Mouse (Mus musculus) heart, postnatal 4 days (tissue): Measurements from ENCODE around the gene Lrrc8c. TPM values are rescaled to one million over a fixed set of nuclear protein-coding genes. Genes with fewer than 3 reads are reported as not detected.
A peak's percentile ranks its signal among the peaks of the same experiment; 100 is the strongest.

Source experiments
- DNase-seq: peaks from one replicate; pipeline ENCODE4 v3.0.0; 2021
- total RNA-seq, 2 experiments: library from RNA; stranded (reverse); gene quantifications; 2 replicates each; pipeline ENCODE4 v1.2.3; 2021

The Lrrc8c gene
- total RNA-seq, 2 experiments from 2014 or later: 46.3 to 51.6 TPM

DNA sequence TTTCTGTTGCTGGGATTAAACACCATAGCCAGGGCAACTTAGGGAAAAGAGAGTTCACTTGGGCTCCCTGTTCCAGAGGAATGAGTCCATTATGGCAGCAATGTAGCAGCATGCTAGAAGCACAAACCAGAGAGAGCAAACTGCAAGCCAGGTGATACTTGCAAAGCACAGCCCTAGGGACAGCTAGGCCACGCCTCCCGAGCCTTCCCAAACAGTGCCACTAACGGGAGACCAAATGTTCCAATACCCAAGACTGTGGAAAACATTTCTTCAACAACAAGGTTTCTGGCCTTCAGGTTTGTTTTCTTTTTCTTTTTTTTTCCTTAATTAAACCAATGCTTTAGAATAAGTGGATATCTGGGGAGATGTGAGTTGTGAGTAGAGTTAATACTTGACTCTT, 38.2 kb downstream of the Lrrc8c start:
- DNase-seq: no peak

DNA sequence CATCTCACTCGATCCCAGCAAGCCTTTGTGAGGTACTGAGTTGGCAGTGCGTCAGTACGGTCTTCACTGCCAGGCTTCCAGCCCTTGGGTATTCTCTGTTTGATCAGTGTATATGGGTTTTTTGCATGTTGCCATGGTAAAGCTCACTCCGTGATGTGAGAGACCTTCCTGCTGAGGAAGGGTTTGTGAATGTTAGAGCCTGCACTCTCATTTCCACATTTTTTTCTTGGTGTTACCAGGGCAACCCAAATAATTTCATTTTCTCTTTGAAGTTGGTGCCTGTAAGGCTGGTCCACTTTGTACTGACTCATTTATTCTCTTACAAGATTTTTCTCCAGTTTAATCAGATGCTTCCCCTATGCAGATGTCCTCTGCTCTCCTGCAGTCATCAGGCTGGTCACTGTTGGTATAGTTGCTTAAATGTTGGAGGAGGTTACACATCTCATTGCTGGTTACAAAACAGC, 38.6 kb downstream of the Lrrc8c start:
- no peak for DNase-seq

DNA sequence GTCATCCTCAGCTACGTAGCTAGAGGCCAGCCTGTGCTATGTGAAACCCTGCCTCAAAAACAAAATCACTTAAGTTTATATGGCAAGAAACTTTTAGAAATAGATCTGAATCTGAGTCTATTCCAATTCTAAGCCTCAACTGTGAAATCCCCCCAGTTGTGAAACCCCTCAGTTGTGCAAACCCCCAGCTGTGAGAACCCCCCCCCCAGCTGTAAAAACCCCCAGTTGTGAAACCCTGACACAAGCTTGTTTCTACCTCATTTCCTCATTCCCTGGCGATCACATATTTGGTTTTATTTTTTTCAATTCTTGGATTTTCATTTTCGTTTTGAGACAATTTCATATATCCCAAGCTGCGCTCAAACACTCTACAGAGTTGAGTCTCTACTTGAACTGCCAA, 39.3 kb downstream of the Lrrc8c start:
- no peak for DNase-seq

DNA sequence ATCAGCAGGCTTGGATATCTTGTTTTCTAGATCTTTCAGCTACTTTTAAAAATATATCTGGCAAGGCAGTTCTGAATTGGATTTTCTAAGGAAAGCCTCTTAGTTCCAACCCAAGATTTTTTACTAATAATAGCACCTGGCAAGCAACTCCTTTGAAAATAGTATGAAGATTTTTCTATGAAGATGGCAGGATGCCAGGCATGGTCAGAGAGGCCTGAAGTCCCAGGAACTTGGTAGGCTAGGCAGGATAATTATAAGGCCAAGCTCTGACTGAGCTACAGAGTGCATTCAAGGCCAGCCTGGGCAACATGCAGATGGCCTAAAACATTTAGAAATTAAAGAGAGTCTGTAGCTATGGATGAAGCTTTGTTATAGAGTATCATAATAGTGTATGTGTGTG, 42.7 kb downstream of the Lrrc8c start:
- DNase-seq: peak; percentile 39

DNA sequence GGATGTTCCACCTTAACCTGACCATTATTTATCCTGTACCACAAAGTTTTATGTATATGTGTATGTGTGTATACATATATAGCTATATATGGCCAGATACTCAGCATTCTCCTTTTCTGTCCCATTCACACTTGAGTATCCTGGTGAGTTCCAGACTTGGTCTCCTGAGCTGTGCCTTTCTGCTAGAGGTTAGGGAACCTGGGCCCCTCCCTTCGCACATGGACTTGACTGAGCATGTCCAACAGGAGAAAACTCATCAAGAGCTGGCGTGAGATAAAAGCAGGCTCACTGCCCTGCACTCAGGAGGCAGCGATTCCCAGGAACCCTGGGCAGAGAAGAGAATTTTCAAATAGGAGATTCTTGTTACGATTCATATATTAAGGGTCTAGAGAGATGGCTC, 45.6 kb downstream of the Lrrc8c start:
- DNase-seq: no peak

DNA sequence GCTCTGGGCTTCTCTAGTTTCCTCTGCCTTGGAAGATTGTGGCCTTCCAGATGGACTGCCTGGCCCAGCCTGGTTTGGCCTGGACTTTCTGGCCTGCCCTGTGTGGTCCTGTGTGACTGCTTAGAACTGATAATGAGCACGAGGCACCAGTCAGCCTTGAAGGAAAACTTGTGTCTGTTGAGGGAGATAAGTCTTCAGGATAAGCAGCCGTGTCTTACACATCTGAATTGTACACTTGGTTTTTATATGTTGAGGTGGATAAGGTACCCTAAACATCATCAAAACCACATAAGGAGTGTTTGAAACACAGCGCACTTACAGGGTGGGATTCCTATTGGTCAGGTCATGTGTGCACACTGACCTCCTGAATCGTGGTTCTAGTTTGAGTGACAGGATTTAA, 46.6 kb downstream of the Lrrc8c start:
- no peak for DNase-seq

DNA sequence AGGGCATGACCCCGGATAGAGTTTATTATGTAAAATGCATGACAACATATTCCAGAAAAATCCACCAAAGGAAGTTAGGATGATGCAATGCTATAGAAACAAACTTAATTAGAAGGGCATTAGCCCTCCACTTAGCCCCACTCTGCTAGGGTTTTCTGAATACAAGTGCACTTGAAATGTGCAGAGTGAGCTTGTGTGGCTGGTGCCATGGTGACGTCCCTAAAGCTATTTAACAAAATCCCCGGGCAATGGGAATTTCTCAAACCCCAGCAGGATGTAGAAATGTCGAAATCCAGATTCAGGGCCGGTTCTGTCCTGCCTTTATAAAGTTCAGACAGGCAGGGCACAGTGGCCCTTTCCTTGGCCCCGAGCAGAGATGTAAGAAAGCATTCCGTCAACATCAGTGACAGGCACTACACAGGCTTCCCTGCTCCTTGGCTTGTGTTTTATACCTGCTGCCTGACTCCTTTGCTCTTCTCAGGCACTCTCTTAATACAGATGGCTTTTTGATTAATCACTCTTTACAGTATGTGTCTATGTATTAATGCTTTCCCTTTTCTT, 47.7 kb downstream of the Lrrc8c start:
- DNase-seq: no peak

DNA sequence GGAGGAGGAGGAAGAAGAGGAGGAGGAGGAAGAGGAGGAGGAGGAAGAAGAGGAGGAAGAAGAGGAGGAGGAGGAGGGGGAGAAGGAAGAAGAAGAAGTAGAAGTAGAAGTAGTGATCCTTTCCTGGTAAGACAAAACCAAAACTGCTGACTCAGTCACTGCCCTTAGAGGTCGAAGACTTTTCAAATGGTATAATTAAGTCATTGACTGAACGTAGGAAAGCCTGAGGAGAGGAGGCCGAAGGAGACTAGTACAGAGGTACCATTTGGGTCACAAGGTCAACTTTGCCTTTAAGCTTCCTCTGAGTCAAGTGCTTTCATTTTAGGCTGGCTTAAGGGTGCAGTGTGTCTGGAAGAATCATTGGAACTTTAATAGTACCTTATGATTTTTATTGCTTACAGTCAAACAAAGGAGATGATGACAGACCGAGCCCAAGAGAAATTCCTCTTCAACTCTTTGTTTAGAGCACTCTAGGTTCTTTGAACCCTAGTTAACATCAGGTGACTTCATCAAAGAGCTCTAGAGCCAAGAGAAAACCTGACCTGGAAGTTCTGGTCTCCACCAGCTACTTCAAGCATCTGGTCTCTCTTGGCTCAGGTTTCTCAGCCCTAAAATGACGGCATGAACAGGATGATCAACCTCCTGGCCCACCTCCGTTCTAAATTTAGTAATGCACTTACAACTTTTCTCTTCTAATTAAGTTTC, 49.0 kb downstream of the Lrrc8c start:
- no peak for DNase-seq

DNA sequence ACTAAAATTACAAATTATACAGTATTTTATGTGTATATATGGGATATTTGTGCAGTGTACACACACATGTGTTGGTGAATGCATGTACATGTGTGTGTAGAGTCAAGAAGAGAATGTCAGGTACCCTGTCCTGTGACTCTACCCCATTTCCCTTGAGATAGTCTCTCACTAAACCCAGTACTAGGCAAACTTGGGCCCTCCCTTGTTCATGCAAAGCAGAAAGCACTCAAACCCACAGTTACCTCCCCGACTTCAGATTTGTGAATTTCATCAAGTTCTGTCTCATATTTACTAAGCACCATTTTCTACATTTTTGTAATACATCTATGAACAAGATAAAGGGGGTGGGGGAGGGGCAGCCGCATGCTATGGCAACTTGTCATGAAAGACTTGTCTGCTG, 50.0 kb downstream of the Lrrc8c start:
- DNase-seq: no peak

DNA sequence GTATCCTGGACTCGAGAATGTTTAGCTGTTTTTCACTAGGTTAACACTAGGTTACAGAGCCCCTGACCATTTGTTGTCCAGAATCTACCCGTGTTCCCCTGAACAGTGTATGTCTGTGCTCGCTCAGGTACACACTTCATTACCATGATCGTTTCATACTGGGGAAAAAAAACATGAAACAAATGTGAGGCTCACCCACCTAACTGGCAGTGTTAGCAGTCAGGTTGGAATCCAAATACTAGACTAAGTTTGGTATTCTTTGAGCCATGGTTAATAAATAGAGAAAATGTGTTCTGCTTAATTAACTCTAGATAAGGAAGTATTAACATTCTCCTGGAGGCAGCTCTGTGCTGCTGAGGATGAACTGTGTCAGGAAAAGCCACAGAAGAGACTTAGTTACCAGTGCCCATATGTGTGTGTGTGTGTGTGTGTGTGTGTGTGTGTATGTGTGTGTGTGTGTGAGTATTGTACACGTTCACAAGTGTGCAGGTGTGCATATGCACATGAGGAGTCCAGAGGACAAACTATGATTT, 53.0 kb downstream of the Lrrc8c start:
- DNase-seq: no peak

DNA sequence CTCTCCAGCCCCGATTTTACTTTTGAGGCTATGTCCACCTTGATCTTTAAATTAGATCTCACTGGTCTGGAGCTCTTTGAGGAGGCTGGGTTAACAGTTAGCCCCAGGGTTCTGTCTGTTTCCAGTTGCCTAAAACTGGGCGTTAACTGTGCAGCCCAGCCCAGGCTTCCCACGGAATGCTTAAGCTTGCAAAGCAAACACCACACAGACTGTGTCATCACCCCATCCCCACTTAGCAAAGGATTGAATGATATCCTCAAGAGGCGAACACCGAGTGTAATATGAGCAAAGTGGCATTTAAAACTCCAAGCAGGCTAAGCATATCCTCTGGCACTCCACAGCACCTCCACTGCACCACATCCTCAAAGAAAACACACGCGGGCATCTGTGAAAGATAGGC, 53.7 kb downstream of the Lrrc8c start:
- no peak for DNase-seq

DNA sequence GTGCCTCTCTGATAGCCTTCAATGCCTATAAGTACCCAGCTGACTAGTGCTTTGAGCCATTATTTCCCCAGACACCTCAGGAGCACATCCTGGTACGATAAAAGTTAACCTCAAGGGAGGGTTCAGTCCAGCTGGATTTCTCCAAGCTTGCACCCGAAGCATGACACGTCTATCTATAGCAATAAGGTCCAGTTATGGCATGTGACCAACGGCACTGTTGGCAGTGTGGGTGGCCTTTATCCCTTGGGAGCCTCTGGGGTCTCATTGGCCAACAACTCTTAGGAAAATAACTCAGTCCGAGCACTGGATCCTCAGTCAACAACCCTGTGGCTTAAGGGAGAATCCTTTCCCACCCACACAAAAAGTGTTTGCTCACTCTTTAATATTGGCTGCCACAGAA, 55.6 kb downstream of the Lrrc8c start:
- no peak for DNase-seq

DNA sequence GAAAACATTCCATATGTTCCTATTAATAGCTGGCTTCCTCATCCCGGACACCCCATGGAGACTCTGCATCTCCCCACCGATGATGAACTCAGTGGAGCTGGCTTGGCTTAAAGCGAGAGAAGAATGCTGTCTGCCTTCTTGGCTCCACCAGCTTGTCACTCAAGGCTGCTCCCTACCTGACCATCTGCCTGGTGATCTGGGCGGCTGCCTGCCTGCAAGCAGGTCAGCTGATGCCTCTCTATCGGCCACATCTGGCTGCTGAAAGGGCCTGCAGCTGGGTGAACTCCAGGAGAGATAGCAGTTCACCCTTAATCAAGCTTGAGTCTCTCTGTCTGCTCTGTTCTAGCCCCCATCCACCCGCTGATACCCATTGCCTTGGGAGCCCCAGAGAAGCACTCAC, 56.7 kb downstream of the Lrrc8c start:
- no peak for DNase-seq

DNA sequence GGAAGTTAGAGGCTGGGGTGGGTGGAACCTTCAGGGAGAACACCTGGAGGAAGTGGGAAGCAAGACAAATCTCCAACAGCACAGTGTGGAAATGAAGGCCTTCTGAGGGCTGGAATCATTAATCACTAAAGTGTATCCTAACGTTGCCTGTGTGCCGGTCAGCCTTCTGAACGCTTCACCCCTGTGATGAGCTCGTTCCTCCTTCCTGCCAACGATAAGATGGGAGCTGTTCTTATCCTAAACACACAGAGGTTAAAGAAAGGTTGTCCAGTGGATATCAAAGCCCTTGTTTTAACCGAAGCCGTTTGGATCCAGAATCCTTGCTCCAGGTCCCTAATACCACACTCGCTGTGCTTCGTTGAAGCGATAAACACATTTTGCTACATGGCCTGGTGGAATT, 61.7 kb downstream of the Lrrc8c start:
- DNase-seq: no peak

DNA sequence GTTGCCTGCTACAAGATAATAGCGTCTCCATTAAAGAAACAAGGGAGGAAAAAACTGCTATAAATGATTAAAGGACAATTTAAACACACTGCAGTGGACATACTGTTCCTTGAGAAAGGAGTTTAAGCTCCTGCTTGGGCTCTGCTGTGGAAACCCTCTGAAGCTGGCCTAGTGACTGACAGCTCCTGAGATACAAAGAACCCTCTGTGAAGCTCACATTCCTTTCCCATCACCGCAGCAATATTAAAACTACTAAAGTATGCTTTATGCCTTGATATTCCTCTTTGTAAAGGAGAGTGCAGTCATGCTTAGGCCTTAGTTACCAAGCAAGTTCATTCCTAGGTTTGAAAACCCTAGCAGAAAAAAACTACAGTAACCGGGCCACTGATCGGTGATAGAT, 66.7 kb downstream of the Lrrc8c start:
- DNase-seq: no peak

DNA sequence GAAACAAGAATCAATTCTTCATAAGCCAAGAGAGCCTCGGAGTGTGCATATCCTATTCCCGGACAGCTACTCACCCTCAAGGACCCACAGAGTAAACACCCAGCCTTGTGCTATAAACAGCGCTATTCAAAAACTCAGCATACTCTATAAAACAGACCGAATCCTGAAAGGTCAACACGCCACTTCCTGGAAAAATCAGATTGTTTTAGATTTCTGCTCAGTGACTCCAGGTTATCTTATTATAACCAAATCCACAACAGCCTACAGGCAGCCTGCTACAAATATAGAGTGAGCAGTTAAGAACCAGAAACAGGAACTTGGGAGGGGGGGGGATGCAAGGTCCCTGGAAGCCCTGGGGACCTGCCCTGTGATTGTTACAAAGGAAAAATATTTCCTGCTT, 67.5 kb downstream of the Lrrc8c start:
- peak; percentile 25 for DNase-seq

DNA sequence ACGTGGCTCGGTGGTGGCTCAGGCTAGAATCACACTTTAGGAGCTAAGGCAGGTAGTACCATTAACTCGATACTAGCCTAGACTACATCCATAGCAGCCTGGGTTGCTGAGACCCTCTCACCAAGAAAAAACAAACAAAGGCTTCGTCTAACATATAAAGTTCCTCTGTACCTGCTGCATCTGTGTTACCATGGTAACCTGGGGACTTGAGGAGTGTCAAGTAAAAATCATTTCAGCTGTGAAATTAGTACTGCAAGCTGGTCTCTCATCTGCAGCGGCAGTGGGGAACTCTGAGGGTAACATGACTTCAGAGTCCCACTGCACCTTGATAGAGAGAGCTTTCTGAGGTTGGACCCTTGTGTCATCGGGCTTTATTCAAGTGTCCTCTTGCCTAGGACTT, 68.3 kb downstream of the Lrrc8c start:
- no peak for DNase-seq

DNA sequence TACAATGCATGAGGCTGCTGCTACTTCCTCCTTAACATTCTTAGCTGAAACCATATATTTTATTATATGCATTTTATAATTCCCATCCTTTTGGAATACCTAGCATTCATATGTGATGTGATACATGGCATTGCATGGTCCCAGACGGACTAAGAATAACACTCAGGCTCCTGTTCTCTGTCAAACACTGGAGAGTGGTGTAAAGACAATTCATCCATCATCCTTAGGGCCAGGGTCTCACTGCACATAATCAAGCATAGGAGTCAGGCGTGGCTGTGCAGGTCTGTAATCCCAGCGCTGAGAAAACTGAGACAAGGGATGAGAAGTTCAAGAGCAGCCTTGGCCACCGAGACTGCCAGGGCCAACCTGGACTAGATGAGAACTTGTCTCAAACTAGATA, 69.5 kb downstream of the Lrrc8c start:
- no peak for DNase-seq

DNA sequence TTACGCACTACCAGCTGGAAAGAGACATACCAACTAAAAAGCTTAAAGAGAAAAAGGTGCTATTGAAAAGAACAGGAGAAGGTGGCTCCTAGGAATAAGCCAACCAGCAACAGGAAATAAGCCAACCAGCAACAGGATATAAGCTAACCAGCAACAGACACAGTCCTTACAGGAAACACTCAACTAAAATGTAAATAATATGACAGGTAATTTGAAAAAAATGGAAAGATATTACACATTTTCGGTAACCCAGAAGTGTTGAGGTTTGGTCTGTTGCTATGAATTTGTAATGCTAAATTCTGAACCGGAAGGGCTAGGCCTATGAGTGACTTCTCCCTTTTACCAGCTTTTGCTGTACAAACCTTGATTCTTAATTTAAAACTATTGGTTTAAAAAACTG, 69.9 kb downstream of the Lrrc8c start:
- no peak for DNase-seq

DNA sequence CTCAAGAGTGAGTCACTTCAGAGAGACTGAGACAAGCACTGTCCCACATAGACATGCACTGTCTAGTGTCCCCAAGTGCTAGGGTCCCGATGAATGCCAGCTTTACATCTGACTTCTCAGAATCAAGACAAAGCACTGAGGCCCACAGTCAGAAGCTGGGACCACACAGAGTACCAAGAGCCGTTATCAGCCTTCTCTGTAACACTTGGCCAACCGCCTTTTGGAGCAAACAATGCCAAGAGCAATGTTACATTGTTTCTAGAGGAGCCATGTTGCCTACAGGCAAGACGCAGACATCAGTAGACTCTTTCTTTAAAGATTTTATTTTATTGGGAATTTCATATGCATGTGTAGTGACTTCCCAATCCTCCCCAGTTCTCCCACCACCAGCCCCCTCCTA, 73.2 kb downstream of the Lrrc8c start:
- peak; percentile 35 for DNase-seq

DNA sequence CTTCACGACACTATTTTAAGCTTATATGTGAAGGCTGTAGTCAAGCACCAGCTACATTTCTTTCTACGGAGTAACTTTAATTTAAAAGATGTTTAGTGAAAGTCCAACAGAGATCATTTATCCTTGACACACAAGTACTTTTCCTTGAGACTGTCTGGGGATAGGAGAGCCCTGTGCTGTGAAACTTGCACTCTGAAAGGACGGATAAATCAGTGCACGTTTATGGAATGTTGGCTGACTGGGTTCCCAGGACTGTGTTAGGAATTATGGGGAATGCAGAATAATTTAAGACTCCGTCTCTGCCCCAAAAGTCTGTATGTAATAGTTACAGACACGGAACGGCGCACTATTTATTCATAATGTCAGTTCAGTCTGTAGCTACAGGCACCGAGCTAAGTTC, 74.4 kb downstream of the Lrrc8c start:
- no peak for DNase-seq

DNA sequence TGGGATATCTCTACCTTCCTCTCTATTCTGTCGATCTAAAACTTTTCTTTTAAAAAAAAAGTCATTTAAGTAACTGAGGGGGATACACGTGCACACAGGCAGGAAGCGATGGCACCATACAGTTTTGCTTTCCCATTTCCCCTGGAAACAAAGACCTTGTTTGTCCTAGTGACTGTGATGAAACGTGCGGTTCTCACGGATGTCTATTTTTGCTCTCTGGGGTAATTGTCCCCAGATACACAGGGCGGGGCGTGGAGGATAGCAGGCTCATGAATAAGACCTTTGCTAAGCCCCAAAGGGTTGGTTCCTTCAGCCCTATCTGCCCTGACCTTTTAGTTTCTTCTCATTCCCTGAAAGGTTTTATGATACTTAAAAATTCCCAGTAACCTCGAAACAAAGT, 79.7 kb downstream of the Lrrc8c start:
- DNase-seq: peak; percentile 49

DNA sequence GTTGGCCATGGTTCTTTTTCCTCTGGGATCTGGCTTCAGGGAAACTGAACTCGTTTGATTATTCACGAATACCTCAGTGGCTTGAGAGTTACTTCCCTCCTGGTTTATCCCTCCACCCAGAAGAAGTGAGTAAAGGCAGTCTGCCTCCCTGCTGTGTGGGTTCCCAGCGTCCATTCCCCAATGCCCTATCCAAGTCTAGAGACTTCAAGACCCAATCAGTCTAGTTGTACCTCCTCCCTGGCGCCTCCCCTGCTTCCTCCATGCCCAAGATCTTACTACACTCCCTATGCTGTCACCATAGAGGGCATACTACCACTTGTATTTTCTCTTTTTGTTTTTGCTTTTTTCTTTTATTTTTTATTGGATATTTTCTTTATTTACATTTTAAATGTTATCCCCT, 80.1 kb downstream of the Lrrc8c start:
- no peak for DNase-seq

DNA sequence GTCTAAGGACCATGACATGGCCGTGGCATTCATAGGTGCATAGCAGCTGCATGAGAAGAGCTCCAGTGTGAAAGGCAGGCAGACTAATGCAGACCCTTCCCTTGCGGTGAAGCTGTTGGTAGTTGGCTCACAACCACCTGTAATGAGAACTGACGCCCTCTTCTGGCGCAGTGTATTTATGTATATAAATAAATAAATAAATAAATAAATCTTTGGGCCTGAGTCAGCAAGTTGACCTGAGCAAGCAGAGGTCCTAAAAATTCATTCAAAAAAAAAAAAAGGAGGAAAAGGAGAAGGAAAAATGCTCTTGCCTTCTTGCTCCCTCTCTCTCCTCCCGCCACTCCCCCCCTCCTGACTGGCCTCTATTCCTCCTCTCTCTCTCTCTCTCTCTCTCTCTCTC, 81.8 kb downstream of the Lrrc8c start:
- DNase-seq: no peak

DNA sequence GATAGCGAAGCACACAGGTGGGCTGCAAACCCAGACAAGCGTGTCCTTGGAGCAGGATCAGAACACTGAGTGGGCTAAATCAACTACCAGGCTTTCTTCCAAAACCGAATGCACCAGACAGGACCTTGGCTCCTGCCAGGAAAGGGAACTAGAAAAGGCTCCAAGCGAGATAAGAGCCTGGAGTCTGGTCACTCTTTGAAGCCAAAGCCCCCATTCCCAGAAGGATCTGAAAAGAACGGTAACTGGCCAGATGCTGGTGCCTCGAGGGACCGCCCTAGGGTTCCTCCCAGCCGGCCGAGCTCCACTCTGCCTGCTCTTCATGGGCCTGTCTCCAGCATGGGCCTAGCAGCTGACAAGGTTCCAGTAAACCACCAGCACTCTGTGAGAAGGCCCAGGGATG, 83.4 kb downstream of the Lrrc8c start:
- peak; percentile 52 for DNase-seq
